15 mouse cellular contexts compared by ENCODE assay signal in genomic region chr2:168683520-168684150, GRCm38 (mm10). TPM values are rescaled to one million over a fixed set of nuclear protein-coding genes. Genes with fewer than 3 reads are reported as not detected.
A peak's percentile ranks its signal among the peaks of the same experiment; 100 is the strongest.
DNase-seq lines count a peak whose midpoint lies in the region; ATAC-seq and TF ChIP-seq lines count a peak whose summit lies in the region.
"Had no signal": no experiment of that assay in that cellular context is flagged by ENCODE, and none has a peak within 500 bp of the region (broad histone marks: within the 10 kb centered on the region; RNA-seq: fewer than 3 reads in every experiment).

No protein-coding gene starts in this region.

- DNase-seq in forebrain, embryonic 10.5 days (ENCODE audit: extremely low spot score, low spot score): no peak
- no peak for DNase-seq in midbrain, postnatal 0 days (ENCODE audit: low spot score)
- DNase-seq in ZHBTc4 (ENCODE audit: low read depth, low spot score): peak; percentile 56
- no peak for DNase-seq in hindbrain, embryonic 11.5 days (ENCODE audit: low spot score)
- DNase-seq: cerebellum, postnatal 10 days; left cerebral cortex, postnatal 4 days; lung, postnatal 10 days had no signal

- peaks cover 11% of the 10 kb centered on the region for H3K36me3 ChIP-seq in forebrain, embryonic 10.5 days (replicated peaks)
- peaks cover 25% of the 10 kb centered on the region for H3K36me3 ChIP-seq in forebrain, embryonic 15.5 days
- peaks cover 33% of the 10 kb centered on the region for H3K36me3 ChIP-seq in midbrain, embryonic 12.5 days
- H3K36me3 ChIP-seq in midbrain, postnatal 0 days (ENCODE audit: insufficient read depth, low read length): peaks cover 20% of the 10 kb centered on the region
- no peaks in the 10 kb centered on the region for H3K36me3 ChIP-seq in hindbrain, embryonic 11.5 days (ENCODE audit: control insufficient read depth, insufficient read depth, low read length)

- TF ChIP-seq CTCF in midbrain, postnatal 0 days (IDR thresholded peaks at IDR 0.05): no peak

- peaks cover 3% of the 10 kb centered on the region; the same call in 1 of the 2 replicates for H3K9me3 ChIP-seq in forebrain, embryonic 10.5 days
- H3K9me3 ChIP-seq in forebrain, embryonic 15.5 days: no peaks in the 10 kb centered on the region
- H3K9me3 ChIP-seq in midbrain, embryonic 12.5 days: no peaks in the 10 kb centered on the region
- H3K9me3 ChIP-seq in midbrain, postnatal 0 days (ENCODE audit: low read length): no peaks in the 10 kb centered on the region
- no peaks in the 10 kb centered on the region for H3K9me3 ChIP-seq in hindbrain, embryonic 11.5 days (ENCODE audit: control insufficient read depth, low read length)
- H3K9me3 ChIP-seq: heart, embryonic 15.5 days had no signal

- peak overlapping the region; percentile 48; the same call in 1 of the 2 replicates for H3K27ac ChIP-seq in forebrain, embryonic 10.5 days
- H3K27ac ChIP-seq in forebrain, embryonic 15.5 days (replicated peaks): no peak overlapping the region; the same call in 1 of the 2 replicates
- H3K27ac ChIP-seq in midbrain, embryonic 12.5 days (replicated peaks): 0 out of 2 replicates have a peak overlapping the region, but pooled peaks have one; percentile 40
- H3K27ac ChIP-seq in midbrain, postnatal 0 days (ENCODE audit: low read depth, low read length): no peak overlapping the region
- H3K27ac ChIP-seq in hindbrain, embryonic 11.5 days (ENCODE audit: low read depth, low read length): no peak overlapping the region
- H3K27ac ChIP-seq: heart, embryonic 15.5 days; kidney, postnatal 0 days; liver, embryonic 14.5 days had no signal

- 62% methylated on average over 15 of the region's 15 CpGs for WGBS in forebrain, embryonic 10.5 days
- 67% methylated on average over 15 of the region's 15 CpGs for WGBS in forebrain, embryonic 15.5 days
- WGBS in midbrain, embryonic 12.5 days: 52% methylated on average over 15 of the region's 15 CpGs
- 53% methylated on average over 15 of the region's 15 CpGs for WGBS in midbrain, postnatal 0 days
- WGBS in hindbrain, embryonic 11.5 days: 32% methylated on average over 15 of the region's 15 CpGs

- no peak overlapping the region for H3K4me3 ChIP-seq in forebrain, embryonic 10.5 days
- no peak overlapping the region for H3K4me3 ChIP-seq in forebrain, embryonic 15.5 days
- H3K4me3 ChIP-seq in midbrain, embryonic 12.5 days: no peak overlapping the region
- H3K4me3 ChIP-seq in midbrain, postnatal 0 days (ENCODE audit: low read depth, low read length): no peak overlapping the region
- no peak overlapping the region for H3K4me3 ChIP-seq in hindbrain, embryonic 11.5 days (ENCODE audit: low read depth, low read length)
- H3K4me3 ChIP-seq: heart, embryonic 15.5 days had no signal

- H3K4me2 ChIP-seq in forebrain, embryonic 15.5 days (replicated peaks): no peak overlapping the region
- H3K4me2 ChIP-seq in midbrain, embryonic 12.5 days (replicated peaks): no peak overlapping the region
- H3K4me2 ChIP-seq in midbrain, postnatal 0 days (ENCODE audit: low read depth, low read length, poor library complexity, severe bottlenecking): no peak overlapping the region
- H3K4me2 ChIP-seq in hindbrain, embryonic 11.5 days (replicated peaks; ENCODE audit: low read depth, low read length): no peak overlapping the region
- H3K4me2 ChIP-seq: heart, embryonic 15.5 days had no signal

- ATAC-seq in forebrain, embryonic 15.5 days (replicated peaks): no peak
- ATAC-seq in midbrain, embryonic 12.5 days (ENCODE audit: low FRiP score, low read depth): no peak
- no peak for ATAC-seq in midbrain, postnatal 0 days (ENCODE audit: low FRiP score)
- ATAC-seq in inflammation-experienced regulatory T-cells, adult 6 months: peak; percentile 52
- no peak for ATAC-seq in erythroid progenitor cell, adult 5-6 weeks (replicated peaks; ENCODE audit: low FRiP score, poor library complexity, severe bottlenecking)
- no peak for ATAC-seq in hindbrain, embryonic 11.5 days (ENCODE audit: low FRiP score)
- ATAC-seq: hindbrain, embryonic 16.5 days had no signal

- H3K27me3 ChIP-seq in forebrain, embryonic 10.5 days (ENCODE audit: poor library complexity, severe bottlenecking): no peaks in the 10 kb centered on the region
- no peaks in the 10 kb centered on the region for H3K27me3 ChIP-seq in forebrain, embryonic 15.5 days
- H3K27me3 ChIP-seq in midbrain, embryonic 12.5 days: no peaks in the 10 kb centered on the region
- H3K27me3 ChIP-seq in midbrain, postnatal 0 days (ENCODE audit: insufficient read depth, low read length): no peaks in the 10 kb centered on the region
- no peaks in the 10 kb centered on the region for H3K27me3 ChIP-seq in hindbrain, embryonic 11.5 days (ENCODE audit: control insufficient read depth, insufficient read depth, low read length)
- H3K27me3 ChIP-seq: heart, embryonic 15.5 days had no signal

- H3K9ac ChIP-seq in forebrain, embryonic 15.5 days (replicated peaks): no peak overlapping the region
- no peak overlapping the region for H3K9ac ChIP-seq in midbrain, embryonic 12.5 days (replicated peaks)
- no peak overlapping the region for H3K9ac ChIP-seq in midbrain, postnatal 0 days (replicated peaks; ENCODE audit: low read length, poor library complexity, severe bottlenecking)
- no peak overlapping the region for H3K9ac ChIP-seq in hindbrain, embryonic 11.5 days (ENCODE audit: low read depth, low read length)
- H3K9ac ChIP-seq: heart, embryonic 15.5 days; liver, embryonic 14.5 days had no signal

- H3K4me1 ChIP-seq in forebrain, embryonic 10.5 days: peaks cover 35% of the 10 kb centered on the region
- H3K4me1 ChIP-seq in forebrain, embryonic 15.5 days: peaks cover 10% of the 10 kb centered on the region
- H3K4me1 ChIP-seq in midbrain, embryonic 12.5 days: peaks cover 15% of the 10 kb centered on the region
- H3K4me1 ChIP-seq in midbrain, postnatal 0 days (ENCODE audit: insufficient read depth, low read length): no peaks in the 10 kb centered on the region
- H3K4me1 ChIP-seq in hindbrain, embryonic 11.5 days (replicated peaks; ENCODE audit: control insufficient read depth, insufficient read depth, low read length): no peaks in the 10 kb centered on the region; the same call in 1 of the 2 replicates
- H3K4me1 ChIP-seq: heart, embryonic 15.5 days had no signal

RNA-seq across cellular contexts. Expression of gene Atp9a, which starts 58.6 kb away (rescaled TPM):
- 8.7 and 9.0 TPM in 2 replicates for polyA plus RNA-seq in forebrain, embryonic 10.5 days (2016; fragmentation: Nextera tagmentation; extraction: Ambion mirVana)
- 60.4 and 91.5 TPM in 2 replicates for polyA plus RNA-seq in forebrain, embryonic 15.5 days (2015; fragmentation: Nextera tagmentation; extraction: Ambion mirVana)
- 41.0 and 42.9 TPM in 2 replicates for polyA plus RNA-seq in midbrain, embryonic 12.5 days (2016; fragmentation: Nextera tagmentation; extraction: Ambion mirVana)
- total RNA-seq in midbrain, postnatal 0 days (2014; rRNA removed): 600 and 607 TPM in 2 replicates
- 159 and 163 TPM in 2 replicates for polyA plus RNA-seq in midbrain, postnatal 0 days (2015; fragmentation: Nextera tagmentation; extraction: Ambion mirVana)
- 10 to 100 TPM in 2 of 3 experiments, 1 to 10 TPM in 1; 6.8 to 11.0 (median 10.6) TPM for polyA plus RNA-seq in inflammation-experienced regulatory T-cells, adult 6 months (2017; shearing (Covaris generic))
- not detected in 2 replicates for total RNA-seq in erythroid progenitor cell, adult 5-6 weeks (2015; ENCODE audit: low replicate concordance)
- 0.13 TPM in 1 of 2 replicates, not detected in the other for total RNA-seq in erythroid progenitor cell, adult 5-6 weeks (2017; ENCODE audit: low replicate concordance)
- polyA plus RNA-seq in hindbrain, embryonic 11.5 days (2014; fragmentation: Nextera tagmentation; extraction: Ambion mirVana): 12.8 and 14.6 TPM in 2 replicates

Comparison
In these comparisons a context has a peak if more than half of its experiments do, and no peak if none do; other contexts are left out.
1. H3K27ac ChIP-seq: peak in forebrain, embryonic 10.5 days (single experiment) and midbrain, embryonic 12.5 days (single experiment); none in forebrain, embryonic 15.5 days (single experiment), midbrain, postnatal 0 days (single experiment) and hindbrain, embryonic 11.5 days (single experiment).